Mouse (Mus musculus) megakaryocyte, embryonic 14.5 days (primary cell): ENCODE measurements around the gene St7.

Experiments used
- FLI1 ChIP-seq: IDR thresholded peaks from 2 replicates; pipeline ENCODE4 v1.6.1; 2012; ENCODE audit warnings: low read length, inconsistent platforms, mixed read lengths
- GATA1 ChIP-seq: IDR thresholded peaks from 3 replicates; pipeline ENCODE4 v1.6.1; 2012; ENCODE audit warnings: mixed read lengths, low read length, inconsistent platforms, borderline replicate concordance

DNA sequence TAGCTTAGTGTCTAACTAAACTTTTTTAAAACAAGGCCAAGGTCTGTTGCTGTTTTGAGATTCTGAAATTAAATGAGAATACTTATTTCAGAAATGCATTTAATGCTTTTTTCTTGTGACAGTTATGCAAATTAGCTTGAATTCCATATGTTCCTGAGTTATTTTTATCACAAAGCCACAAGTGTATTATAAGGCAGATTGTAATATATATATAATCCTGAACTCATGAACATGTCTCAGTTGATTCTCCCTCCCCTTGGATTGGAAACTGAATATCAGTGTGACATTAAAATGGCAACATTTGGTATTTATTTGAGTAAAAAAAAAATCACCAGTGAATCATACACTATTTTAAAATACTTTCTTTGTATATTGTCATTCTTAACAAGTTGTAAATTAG lies 26.7 kb upstream of the St7 start:
- no peak for TF ChIP-seq GATA1
- TF ChIP-seq FLI1: no peak
